Mouse (Mus musculus) adrenal gland, adult (tissue): ENCODE data around the gene Thap3.

Experiments
- DNase-seq, 2 experiments: peaks; one replicate each; pipeline ENCODE4 v3.0.0; 2022 to 2023; ENCODE audit warnings: low spot score in 1 of 2; ENCODE audit not compliant: inconsistent age in 2 of 2

The Thap3 gene

GRCm38 (mm10) chr4:151933505-151934214 lies 55.1 kb downstream of the Thap3 start, which contains the start of gene Dnajc11:
Gene Dnajc11 (plus strand): TSS chr4:151933691.
- peak; percentile 95 to 98 for DNase-seq
